Mouse (Mus musculus) kidney, embryonic 14.5 days (tissue): ENCODE results near the gene Plpp7. TPM values are rescaled to one million over a fixed set of nuclear protein-coding genes. Genes with fewer than 3 reads are reported as not detected.

ENCODE experiments used
- ATAC-seq: fragments of 200-750 bp; cut with Nextera tagmentation; 2 replicates; pipeline ENCODE4 v1.8.0; 2017; ENCODE audit warnings: moderate number of reproducible peaks, mild to moderate bottlenecking, moderate TSS enrichment, moderate library complexity; ENCODE audit not compliant: low FRiP score, low TSS enrichment
- H3K27ac ChIP-seq: fragments of 300-500 bp; sonication (generic); 2 replicates; pipeline ENCODE4 v1.5.1; 2014; ENCODE audit warnings: low read depth, mild to moderate bottlenecking, low read length, moderate library complexity, mixed read lengths
- H3K27me3 ChIP-seq: fragments of 300-500 bp; sonication (generic); 2 replicates; pipeline ENCODE4 v1.6.1; 2014; ENCODE audit warnings: mild to moderate bottlenecking, low read length; ENCODE audit not compliant: control insufficient read depth, insufficient read depth
- H3K36me3 ChIP-seq: fragments of 300-500 bp; sonication (generic); 2 replicates; pipeline ENCODE4 v1.6.1; 2014; ENCODE audit warnings: low read length, mixed read lengths; ENCODE audit not compliant: control insufficient read depth, insufficient read depth
- H3K4me1 ChIP-seq: fragments of 300-500 bp; sonication (generic); 2 replicates; pipeline ENCODE4 v1.6.1; 2014; ENCODE audit warnings: low read length, mixed read lengths; ENCODE audit not compliant: control insufficient read depth, insufficient read depth
- H3K4me2 ChIP-seq: fragments of 300-500 bp; sonication (generic); replicated peaks from 2 replicates; pipeline ENCODE4 v1.6.1; 2014; ENCODE audit warnings: low read depth, mild to moderate bottlenecking, low read length
- H3K4me3 ChIP-seq: fragments of 300-500 bp; sonication (generic); 2 replicates; pipeline ENCODE4 v1.5.1; 2014; ENCODE audit warnings: mild to moderate bottlenecking, low read length
- H3K9ac ChIP-seq: fragments of 300-500 bp; sonication (generic); 2 replicates; pipeline ENCODE4 v1.6.1; 2014; ENCODE audit warnings: low read depth, mild to moderate bottlenecking, low read length, moderate library complexity
- H3K9me3 ChIP-seq: fragments of 300-500 bp; sonication (generic); 2 replicates; pipeline ENCODE4 v1.6.1; 2016; ENCODE audit warnings: low read length; ENCODE audit not compliant: control insufficient read depth
- WGBS: fragments of 180-500 bp; shearing (Covaris S2); extraction: QIAGEN DNeasy Blood & Tissue Kit; methylation state at CpG from one replicate; pipeline ENCODE4 v1.1.7; 2014; 5-methylcytosine and 5-hydroxymethylcytosine counted together
- polyA plus RNA-seq: library from polyadenylated mRNA; unstranded; fragments of >200 nt; fragmentation: Nextera tagmentation; extraction: Ambion mirVana; gene quantifications from 2 replicates; pipeline ENCODE4 v1.2.1, GENCODE M21; 2014

Plpp7 gene
- polyA plus RNA-seq, 1 experiment from 2014 or later, result 4.0 TPM

DNA sequence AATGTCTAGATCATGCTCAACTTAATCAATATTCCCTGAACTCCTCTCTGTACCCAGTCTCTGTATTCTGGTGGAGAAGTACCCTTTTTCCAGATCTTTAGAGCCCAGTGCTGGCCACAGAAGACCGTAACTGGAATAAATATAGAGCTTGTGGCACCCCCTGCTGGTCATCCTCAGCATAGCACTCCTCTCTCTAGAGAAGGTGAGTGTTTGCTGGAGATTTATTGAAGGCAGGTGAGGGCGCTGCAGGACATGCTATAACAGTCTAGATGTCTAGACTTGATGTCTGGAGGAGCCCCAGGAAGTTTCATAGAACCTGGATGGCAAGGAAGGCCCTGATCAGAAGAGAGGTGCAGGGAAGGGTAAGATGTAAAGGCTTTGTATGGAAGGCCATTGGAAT, 38.7 kb downstream of the Plpp7 start:
- H3K9ac ChIP-seq, result no peak overlapping the region
- no peaks in the 10 kb centered on the region for H3K27me3 ChIP-seq
- H3K27ac ChIP-seq, result no peak overlapping the region
- no peaks in the 10 kb centered on the region for H3K36me3 ChIP-seq
- no peak for ATAC-seq
- H3K4me2 ChIP-seq, result no peak overlapping the region
- no peak overlapping the region for H3K4me3 ChIP-seq
- H3K9me3 ChIP-seq, result no peaks in the 10 kb centered on the region
- 8% methylated on average over 2 of the region's 2 CpGs for WGBS
- no peaks in the 10 kb centered on the region for H3K4me1 ChIP-seq

DNA sequence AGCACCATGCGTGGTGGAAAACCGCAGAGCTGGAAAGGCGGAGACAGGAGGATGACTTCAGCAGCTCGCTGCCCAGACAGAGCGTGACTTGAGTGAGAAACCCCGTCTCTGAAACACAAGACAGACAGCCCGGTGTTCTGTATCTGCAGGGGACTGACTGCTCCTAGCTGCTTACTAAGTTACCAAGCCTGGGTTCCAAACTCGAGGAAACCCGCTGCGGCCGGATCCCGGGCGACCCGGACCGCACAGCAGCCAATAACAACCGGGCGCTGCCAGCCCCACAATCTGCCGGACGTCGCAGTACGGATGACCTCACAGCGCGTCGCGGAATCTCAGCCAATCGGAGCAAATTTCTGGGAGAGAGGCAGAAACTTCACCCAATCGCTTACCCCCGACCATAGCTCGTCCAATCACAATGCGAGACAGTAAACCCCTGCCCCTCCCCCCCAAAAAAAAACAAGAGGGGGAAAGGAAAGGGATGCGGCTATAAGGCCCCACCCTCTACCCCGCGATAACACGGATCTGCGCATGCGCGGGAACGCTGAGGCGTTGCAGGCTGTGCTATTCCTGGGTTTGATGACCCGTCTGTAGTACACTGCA, 42.4 kb downstream of the Plpp7 start:
- Histone ChIP-seq H3K27ac (peak overlapping the region; percentile 94), H3K27me3 (no peaks in the 10 kb centered on the region), H3K9ac (peak overlapping the region; percentile 85), H3K4me3 (peak overlapping the region; percentile 72), H3K36me3 (no peaks in the 10 kb centered on the region), H3K4me1 (peaks cover 4% of the 10 kb centered on the region; the same call in 1 of the 2 replicates), H3K4me2 (peak overlapping the region; percentile 86), H3K9me3 (no peaks in the 10 kb centered on the region)
- ATAC-seq, result peak; percentile 93
- WGBS, result under 1% methylated on average over 40 of the region's 40 CpGs

DNA sequence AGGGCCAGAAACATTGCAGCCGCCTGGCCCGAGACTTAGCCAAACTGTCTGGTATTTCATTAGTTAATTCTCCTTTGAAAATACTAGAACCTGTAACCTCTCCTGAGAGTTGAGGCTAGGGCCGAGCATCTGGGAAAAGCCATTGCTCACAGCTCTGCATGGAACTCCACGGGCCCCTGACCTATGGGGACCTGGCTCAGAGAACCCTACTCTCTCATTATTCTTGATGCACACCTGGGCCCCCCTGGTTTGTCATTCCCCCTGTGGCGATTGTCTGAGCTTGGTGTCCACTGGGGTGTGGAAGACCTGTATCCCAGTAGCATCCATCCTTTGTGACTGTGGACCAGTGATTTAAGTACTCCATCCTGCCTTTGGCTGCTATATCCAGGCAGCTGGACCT, 44.0 kb downstream of the Plpp7 start:
- Histone ChIP-seq H3K36me3 (no peaks in the 10 kb centered on the region), H3K4me2 (no peak overlapping the region), H3K27ac (no peak overlapping the region), H3K27me3 (no peaks in the 10 kb centered on the region), H3K9ac (no peak overlapping the region), H3K4me3 (no peak overlapping the region), H3K9me3 (no peaks in the 10 kb centered on the region), H3K4me1 (peaks cover 4% of the 10 kb centered on the region; the same call in 1 of the 2 replicates)
- WGBS, result 64% methylated on average over 5 of the region's 5 CpGs
- ATAC-seq, result no peak

DNA sequence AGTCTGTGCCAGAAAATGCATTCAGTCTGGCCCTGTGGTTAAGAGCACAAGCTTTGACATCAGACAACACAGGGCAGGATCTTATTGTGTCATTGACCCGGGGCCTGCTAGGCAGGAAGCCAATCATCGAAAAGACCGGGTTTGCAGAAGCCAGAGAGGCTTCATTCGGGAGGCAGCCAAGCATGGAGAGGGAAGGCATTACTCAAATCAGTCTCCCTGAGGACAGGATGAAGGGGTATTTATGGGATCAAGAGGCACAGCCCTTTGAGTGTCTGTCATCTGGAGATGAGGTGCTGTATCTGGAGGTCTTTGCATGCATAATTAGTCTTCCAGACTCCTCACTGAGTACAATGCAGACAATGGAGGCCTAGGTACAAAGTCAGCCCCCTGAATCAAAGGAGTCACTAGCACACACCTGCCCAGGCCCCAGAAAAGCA, 45.2 kb downstream of the Plpp7 start:
- WGBS, result 18% methylated on average over 4 of the region's 4 CpGs
- Histone ChIP-seq H3K36me3 (no peaks in the 10 kb centered on the region), H3K27ac (no peak overlapping the region), H3K4me3 (no peak overlapping the region), H3K9me3 (no peaks in the 10 kb centered on the region), H3K4me1 (peaks cover 4% of the 10 kb centered on the region; the same call in 1 of the 2 replicates), H3K9ac (no peak overlapping the region), H3K27me3 (no peaks in the 10 kb centered on the region), H3K4me2 (no peak overlapping the region)
- no peak for ATAC-seq

DNA sequence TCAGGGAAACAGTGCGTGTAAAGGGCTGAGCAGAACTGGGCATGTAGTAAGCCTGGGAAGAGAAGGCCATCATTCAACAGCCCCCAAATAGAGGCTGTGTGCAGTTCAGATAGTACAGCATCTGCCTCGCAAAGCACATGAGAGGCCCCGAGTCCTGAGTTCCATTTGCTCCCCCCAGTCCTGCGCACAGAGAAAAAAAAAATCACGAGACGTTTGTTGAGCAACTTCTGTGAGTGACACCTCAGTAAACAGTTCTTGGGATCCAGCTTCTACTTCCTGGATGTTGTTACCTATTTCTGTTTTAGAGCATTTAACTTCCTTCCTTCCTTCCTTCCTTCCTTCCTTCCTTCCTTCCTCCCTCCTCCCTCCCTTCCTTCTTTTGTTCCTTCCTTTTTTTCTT, 46.3 kb downstream of the Plpp7 start:
- H3K4me3 ChIP-seq, result no peak overlapping the region
- WGBS, result 80% methylated on average over 6 of the region's 6 CpGs
- H3K36me3 ChIP-seq, result no peaks in the 10 kb centered on the region
- H3K9ac ChIP-seq, result no peak overlapping the region
- no peak overlapping the region for H3K27ac ChIP-seq
- ATAC-seq, result no peak
- H3K4me2 ChIP-seq, result no peak overlapping the region
- H3K4me1 ChIP-seq, result peaks cover 4% of the 10 kb centered on the region; the same call in 1 of the 2 replicates
- no peaks in the 10 kb centered on the region for H3K27me3 ChIP-seq
- H3K9me3 ChIP-seq, result no peaks in the 10 kb centered on the region

DNA sequence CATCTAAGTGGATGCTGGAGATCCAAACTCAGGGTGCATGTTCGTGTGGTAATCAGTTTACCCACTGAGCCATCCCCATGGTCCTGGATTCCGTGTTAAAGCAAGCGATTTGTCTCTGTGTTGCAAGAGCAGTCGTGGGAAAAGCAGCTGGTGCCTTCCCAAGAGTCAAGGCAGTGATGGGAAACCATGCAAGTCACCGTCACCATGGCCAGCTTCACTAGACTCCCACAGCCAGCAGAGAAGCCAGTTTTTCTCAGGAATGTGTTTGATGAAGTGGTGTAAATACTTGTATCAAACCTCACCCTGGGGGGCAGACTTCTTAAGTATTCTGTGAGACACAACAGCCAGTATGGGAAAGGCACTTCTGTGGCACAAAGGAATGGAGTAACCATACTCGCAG, 47.0 kb downstream of the Plpp7 start:
- Histone ChIP-seq H3K9ac (no peak overlapping the region), H3K4me3 (no peak overlapping the region), H3K36me3 (no peaks in the 10 kb centered on the region), H3K4me2 (no peak overlapping the region), H3K4me1 (peaks cover 4% of the 10 kb centered on the region; the same call in 1 of the 2 replicates), H3K9me3 (no peaks in the 10 kb centered on the region), H3K27me3 (no peaks in the 10 kb centered on the region), H3K27ac (no peak overlapping the region)
- ATAC-seq, result no peak
- 67% methylated on average over 6 of the region's 6 CpGs for WGBS

DNA sequence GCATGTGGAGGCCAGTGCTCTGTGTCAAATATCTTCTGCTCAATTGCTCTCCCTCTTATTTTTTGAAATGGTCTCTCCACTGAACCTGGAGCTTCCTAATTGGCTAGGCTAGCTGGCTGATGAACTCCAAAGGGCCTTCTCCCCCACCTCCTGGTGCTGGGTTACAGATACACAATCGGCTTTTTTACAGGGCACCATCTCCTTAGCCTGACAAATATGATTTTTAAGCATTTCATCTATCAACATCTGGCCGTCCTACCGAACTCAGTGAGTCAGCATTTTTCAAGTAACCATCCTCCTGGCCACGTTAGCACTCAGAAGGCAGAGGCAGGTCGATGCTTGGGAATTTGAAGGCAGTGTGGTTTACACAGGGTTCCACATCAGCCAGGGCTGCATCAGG, 49.3 kb downstream of the Plpp7 start:
- Histone ChIP-seq H3K4me3 (no peak overlapping the region), H3K27ac (no peak overlapping the region), H3K4me1 (peaks cover 4% of the 10 kb centered on the region; the same call in 1 of the 2 replicates), H3K9me3 (no peaks in the 10 kb centered on the region), H3K4me2 (no peak overlapping the region), H3K27me3 (no peaks in the 10 kb centered on the region), H3K9ac (no peak overlapping the region), H3K36me3 (no peaks in the 10 kb centered on the region)
- no peak for ATAC-seq
- 87% methylated on average over 5 of the region's 5 CpGs for WGBS

DNA sequence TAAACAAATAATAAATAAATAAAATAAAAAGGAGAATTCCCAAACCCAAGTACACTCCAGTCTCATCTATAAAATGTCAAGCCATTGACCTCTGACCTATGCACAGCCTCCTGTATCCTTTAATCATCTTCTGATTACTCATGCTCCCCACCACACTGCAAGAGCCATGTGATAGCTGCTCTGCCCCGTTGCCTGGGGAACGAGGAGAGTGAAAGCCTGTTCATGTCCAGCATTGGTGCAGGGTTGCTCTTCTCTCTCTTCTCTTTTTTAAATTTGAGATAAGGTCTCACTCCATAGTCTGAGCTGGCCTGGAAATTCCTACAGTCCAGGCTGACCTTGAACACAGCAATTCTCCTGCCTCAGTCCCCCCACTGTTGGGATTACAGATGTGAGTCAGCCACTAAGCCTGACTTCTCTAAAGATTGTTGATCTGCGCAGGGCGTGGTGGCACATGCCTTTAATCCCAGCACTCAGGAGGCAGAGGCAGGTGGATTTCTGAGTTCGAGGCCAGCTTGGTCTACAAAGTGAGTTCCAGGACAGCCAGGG, 51.4 kb downstream of the Plpp7 start:
- no peaks in the 10 kb centered on the region for H3K36me3 ChIP-seq
- 0 out of 2 replicates have a peak, but pooled peaks cover 4% of the 10 kb centered on the region for H3K4me1 ChIP-seq
- WGBS, result 80% methylated on average over 5 of the region's 5 CpGs
- H3K9me3 ChIP-seq, result no peaks in the 10 kb centered on the region
- H3K4me3 ChIP-seq, result no peak overlapping the region
- no peak overlapping the region for H3K27ac ChIP-seq
- H3K27me3 ChIP-seq, result no peaks in the 10 kb centered on the region
- no peak overlapping the region for H3K4me2 ChIP-seq
- no peak overlapping the region for H3K9ac ChIP-seq
- no peak for ATAC-seq

DNA sequence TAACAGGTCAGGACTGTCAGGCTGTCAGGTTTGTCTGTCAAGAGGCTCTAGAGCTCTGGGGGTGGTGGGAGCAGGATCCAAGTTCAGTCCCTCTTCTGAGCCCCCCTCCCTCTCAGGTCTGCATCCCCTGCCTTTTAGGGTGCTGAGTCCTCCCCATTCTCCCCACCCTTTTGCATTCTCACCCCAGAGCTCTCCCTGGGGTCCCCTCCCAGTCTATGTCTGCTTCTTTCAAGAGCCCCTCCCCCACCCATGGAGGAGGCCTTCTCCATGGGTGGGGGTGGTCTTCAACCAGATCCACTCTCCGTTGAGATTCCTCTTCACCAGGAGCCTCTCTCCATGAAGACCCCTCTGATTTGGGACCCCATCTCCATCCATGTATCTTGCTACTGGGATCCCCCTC, 54.8 kb downstream of the Plpp7 start:
- Histone ChIP-seq H3K27ac (peak overlapping the region; percentile 97), H3K4me2 (peak overlapping the region; percentile 64), H3K9me3 (no peaks in the 10 kb centered on the region), H3K4me3 (peak overlapping the region; percentile 87), H3K9ac (peak overlapping the region; percentile 99; the same call in 1 of the 2 replicates), H3K36me3 (no peaks in the 10 kb centered on the region), H3K27me3 (no peaks in the 10 kb centered on the region), H3K4me1 (peaks cover 35% of the 10 kb centered on the region)
- WGBS, result 21% methylated on average over 1 of the region's 1 CpGs
- no peak for ATAC-seq
